Mouse (Mus musculus) lung, postnatal 14 days (tissue): Measurements from ENCODE around the gene Trim2.

Experiments used
- DNase-seq: peaks from one replicate; pipeline ENCODE4 v3.0.0; 2021

Trim2 gene

DNA sequence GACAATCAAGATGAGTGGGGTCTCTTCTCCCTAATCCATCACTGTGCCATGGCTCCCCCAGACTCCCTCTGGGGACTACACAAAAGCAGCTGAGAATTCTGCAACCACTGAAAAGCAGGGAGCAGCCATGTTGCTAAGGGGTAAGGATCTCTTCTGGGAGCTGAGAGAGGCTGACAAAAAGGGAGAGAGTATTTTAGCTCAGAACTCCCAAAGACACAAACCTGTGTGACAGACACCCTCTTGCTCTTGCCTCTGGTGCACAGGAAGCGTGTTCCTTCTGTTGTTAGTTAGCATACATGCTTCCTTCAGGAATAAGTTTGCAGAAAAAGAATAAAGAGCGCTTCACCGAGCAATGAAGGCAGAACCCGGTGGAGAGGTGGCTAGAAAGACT lies 88.7 kb downstream of the Trim2 start:
- DNase-seq = no peak

DNA sequence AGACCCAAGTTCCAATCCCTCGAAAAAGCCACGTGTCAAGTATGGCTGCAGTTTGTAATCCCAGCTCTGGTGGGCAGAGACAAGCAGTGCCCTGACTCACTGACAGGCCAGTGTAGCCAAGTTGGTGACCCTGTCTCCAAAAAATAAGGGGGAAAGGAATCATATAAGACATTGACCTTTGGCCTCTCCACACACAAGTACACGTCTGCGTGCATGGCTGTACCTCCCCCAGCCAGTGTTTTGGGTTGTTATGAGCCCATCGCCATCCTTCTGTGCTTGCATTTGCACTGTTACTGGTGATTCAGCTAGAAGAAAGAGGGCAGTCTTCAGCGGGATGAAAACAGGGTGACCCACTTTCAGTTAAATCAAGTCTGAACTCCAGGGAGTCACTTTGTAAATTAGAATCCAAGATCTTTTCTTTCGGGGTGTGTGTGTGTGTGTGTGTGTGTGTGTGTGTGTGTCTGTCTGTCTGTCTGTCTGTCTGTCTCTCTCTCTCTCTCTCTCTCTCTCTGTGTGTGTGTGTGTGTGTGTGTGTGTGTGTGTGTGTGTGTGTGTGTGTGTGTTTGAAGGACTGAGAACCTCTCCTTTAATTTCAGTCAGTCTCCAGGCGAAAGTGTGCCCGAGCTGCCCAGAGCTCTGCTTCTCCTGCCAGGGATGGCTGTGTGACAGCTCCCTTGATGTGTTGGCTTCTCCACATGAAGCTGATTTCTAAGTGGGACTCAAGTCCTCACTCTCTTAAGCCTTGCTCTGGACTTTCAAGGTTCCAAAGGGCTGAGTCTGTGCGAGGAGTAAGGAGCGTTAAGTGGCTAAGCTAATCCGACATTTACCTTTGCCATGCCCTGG lies 89.3 kb downstream of the Trim2 start:
- no peak for DNase-seq

GRCm38 (mm10) chr3:84215743-84216360 lies 90.8 kb downstream of the Trim2 start:
- no peak for DNase-seq

DNA sequence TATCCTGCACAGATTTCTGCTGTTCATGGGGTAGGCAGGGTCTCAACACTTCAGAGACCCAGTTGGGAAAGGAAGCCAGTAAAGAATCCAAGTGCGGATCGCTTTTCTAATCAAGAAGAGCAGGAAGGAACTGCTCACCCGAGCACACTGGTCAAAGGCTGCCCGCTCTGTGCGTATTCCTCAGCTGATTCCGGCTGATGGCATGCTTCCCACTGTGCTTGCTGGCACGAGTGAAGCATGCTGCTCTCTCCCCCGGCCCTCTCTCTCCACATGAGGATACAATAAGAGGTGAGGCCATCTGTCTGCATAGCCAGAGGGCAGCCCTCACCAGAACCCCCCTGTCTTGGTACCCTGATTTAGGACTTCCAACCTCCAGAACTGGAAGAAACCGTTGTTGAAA lies 91.4 kb downstream of the Trim2 start:
- no peak for DNase-seq

DNA sequence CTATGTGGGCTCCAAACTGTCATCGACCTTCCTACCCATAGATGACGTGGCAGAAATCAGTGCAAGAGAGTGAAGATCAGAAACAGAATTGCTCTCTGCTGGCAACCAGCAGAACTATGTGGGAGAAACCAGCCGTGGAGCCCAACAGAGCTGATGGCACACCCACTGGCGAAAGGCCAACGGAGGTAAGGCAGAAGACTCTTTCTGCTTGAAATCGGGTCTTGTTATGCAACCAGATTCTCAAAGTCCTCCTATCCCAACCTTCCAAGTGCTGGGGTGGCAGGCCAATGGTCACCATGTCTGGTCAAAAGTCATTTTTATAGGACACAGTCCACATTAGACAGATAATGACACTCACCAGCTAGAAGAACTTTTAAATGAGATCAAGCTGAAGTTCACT lies 92.2 kb downstream of the Trim2 start:
- DNase-seq = no peak

DNA sequence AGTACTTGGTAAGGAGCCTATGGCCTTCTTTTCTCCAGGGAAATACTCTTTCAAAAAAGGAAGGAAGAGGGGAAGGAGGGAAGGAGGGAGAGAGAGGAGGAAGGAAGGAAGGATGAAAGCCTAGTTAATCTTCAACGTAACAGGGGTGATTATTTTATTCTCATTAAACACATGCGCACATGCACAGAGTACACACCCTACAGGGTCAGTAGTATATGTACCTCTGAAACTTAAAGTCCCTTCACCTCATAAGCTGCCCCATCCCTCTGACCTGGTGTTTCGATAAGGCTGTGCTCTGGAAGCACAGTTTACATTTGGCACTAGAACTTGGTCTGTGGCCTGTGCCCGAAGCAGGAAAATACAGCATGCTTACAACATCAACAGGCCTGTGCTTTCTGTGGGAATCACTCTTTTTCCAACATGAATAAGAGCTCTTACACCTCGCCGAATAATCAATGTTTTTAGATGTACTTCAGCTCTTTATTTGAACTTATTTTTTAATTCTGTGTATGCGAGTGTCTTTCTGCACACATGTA lies 95.3 kb downstream of the Trim2 start:
- no peak for DNase-seq

DNA sequence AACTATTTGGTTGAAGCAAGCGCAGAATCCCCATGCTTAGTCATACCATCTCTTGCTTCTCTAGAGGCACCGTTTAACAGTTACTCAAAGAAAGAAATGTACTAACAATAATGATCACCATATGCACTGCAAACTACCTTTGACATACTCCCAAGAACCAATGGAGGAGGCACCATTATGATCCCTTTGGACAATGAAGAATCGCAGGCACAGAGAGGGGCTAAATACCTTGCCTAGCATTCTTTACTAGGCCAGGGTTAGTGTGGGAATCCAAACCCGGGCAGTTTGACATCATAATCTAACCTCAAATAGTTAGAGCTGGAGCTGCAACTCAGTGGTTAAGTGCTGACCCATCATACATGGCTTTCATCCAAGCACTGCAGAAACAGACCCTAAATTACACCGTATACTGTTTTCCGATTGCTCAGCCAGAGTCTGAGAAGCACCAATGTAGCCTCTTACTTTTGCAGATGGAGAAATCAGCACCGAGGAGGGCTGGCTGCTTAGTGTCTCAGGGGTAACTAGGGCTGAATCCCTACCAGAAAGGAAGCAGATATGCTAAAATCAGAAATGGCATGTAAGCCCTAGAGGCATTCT lies 97.7 kb downstream of the Trim2 start:
- no peak for DNase-seq

DNA sequence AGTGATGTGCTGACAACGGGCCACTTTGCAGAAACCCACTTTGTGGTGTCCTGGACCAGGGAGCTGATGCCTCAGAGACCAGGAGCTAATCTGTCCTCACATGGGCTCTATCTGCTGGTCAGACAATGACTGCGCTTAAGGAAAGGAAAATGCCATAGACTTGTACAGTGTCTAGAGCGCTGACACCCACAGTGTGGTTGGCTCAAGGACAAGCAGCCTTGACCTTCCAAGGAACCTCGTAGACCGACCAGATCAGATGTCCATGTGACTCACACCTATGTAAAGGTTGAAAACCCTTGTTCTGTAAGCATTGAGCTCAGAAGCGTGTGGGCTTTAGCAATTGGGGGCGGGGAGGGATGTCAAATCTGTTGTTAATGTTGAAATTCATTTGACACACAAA lies 98.2 kb downstream of the Trim2 start:
- no peak for DNase-seq

DNA sequence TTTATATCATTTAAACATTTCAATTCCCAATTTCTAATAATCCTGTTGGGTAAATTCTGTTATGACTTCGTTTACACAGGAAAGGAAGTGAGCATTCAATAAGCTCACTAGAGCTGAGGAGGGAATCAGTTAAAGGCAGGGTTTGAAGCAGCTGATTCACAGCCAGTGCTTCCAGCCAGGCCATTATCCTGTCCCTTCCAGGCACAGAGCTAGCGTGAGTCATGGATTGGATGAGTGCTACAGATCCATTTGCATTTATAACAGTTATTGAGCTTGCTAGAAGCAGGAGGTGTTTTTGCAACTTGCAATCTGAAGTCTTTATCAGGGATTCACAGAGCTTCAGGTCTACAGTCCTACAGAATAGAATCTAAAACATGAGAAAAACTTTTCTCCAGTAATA lies 99.3 kb downstream of the Trim2 start:
- DNase-seq = no peak

DNA sequence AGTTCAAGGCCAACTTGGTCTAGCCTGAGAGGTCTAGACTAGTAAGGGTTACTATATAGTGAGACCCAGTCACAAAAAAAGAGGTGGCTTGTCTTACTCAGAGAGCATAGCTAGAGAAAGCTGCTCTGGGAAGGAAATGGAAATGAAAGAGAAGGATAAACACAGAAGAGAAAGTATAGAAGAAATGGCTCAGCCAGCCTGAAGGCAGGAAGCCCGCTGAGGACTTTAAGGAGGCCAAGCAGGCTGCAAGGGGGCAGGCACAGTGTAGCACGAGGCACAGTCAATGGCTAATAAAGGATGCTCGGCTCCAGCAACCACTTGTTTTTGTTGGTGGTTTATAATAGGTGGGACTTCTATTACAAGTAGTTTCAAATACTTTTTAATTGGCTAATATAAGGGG lies 100.6 kb downstream of the Trim2 start:
- DNase-seq = no peak

- no peak for DNase-seq
Observed at GRCm38 (mm10) chr3:84205650-84206049, 101.0 kb downstream of the Trim2 start.

DNA sequence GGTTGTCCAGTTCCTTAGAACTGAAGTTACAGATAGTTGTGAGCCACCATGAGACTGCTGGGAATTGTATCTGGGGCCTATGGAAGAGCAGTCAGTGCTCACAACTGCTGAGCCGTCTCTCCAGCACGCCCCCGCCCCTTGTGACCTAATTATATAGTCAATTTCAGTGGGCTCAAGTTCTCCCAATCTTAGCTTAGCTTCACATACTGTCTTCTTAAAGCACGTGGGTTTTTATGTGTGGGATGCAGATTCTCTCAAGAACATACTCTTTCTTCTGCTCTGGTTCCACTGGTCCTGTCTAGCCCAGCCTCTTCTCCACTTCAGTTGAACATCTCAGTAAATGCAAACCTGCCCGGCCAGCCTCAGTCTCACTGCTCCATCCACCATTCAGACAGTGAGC lies 102.0 kb downstream of the Trim2 start:
- DNase-seq = no peak

DNA sequence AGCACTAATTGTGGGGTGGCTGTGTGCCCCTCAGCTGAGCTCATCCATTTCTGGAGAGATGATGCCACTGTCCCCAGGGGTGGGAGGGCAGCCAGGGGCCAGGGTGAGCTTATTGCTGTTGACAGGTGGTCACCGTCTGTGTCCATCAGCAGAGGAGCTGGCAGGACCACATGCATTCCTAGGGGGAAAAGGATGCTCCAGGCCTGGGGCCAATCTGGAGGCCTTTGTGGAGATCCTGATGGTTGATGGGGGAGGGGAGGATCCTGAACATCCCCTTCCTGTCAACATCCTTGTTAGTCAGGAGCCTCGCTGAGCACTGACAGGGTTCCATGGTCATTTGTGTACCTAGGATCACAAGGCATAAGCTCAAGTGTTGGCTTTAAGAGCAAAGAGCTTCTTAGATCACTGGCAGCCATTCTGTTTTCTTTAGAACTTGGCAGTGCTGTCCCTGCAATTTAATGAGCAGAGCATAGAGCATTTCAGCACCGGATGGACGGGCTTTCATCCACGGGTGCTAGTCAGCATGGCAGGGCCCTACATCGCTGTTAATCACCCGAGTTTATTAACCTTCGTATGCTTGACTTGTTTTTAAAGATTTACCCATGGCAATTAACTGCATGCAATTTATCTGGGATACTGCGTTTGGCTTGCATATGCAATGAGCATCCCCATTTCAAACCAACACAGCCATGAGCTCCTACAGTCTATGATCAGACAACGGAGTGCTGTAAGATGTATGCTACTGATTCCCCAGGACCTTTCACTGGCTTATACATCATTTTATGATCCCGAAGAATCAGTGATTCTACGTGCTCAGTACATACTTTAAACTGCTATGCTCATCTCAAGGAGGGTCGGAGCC lies 105.9 kb downstream of the Trim2 start:
- no peak for DNase-seq

DNA sequence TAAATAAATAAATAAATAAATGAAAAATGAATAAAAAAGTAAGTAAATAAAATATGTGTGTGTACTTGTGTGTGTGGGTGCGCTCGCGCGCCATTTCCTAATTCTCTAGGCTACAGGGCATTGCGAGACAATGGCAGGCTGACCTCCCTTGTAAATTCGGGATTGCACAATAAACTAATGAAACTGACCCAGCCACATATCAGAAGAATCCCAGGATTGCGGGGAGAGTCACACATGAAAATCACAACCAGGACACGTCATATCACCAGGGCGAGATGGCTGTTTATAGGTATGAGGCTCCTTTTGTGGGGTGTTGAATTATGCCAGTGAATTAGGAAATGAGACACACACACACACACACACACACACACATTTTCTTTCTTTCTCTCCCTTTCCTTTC lies 107.2 kb downstream of the Trim2 start:
- no peak for DNase-seq

DNA sequence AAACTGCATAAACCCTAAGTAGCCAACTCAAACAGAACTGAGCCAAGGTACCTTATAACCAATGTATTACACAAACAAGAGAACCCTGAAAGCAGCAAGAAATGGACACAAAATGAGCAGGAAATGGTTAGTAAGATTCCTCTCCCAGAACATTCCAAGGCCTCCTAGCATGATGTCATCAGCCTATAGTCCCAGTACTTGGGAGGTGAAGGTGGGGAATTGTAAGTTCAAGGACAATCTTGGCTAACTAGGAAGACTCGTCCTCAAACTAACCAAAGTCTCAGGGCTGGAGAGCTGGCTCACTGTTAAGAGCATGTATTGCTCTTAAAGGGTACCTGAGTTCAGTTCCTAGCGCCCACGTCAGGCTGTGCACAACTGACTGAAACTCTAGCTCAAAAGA lies 108.4 kb downstream of the Trim2 start:
- no peak for DNase-seq

GRCm38 (mm10) chr3:84193881-84194280 lies 112.8 kb downstream of the Trim2 start:
- DNase-seq = no peak

DNA sequence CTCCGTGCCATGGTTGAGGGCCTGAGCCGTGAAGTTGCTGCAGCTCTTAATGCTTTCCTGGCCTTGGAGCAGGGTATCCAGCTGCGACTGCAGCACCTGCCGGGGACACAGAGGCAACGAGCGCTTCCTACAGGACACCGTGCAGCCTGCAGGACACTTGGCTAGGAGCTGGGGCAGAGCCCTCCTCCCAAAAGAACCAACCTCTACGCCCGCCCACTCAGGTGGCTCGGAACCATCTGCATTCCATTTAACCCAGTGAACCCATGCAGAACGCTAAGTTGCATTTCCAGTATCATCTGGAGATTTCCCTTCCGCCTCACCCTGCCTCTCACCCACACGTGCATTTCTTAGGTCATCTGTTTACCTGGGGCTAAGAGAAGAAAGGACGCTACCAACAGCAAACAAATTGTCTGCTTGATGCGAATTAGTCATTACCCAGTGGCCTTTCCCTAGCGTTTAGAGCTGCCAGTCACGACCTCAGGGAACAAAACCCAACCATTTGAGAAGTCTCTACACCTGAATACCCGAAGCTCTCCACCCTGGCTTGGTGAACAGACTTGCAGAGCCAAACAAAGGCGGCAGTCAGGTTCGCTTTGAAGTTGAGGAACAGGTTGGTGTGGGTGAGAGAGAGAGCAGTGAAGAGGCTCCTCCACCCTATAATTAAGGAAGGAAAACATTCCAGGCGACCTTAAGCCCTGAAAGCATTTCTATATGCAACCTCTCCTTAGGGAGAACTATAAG lies 115.4 kb downstream of the Trim2 start:
- peak; percentile 21 for DNase-seq

- DNase-seq = peak; percentile 28
Observed at GRCm38 (mm10) chr3:84190513-84191061, 116.1 kb downstream of the Trim2 start.

- no peak for DNase-seq
Observed at GRCm38 (mm10) chr3:84189629-84190173, 117.0 kb downstream of the Trim2 start.

- DNase-seq = no peak
Observed at GRCm38 (mm10) chr3:84181717-84182116, 125.0 kb downstream of the Trim2 start.

- DNase-seq = no peak
Observed at GRCm38 (mm10) chr3:84181102-84181501, 125.6 kb downstream of the Trim2 start.

GRCm38 (mm10) chr3:84180304-84180703 lies 126.4 kb downstream of the Trim2 start:
- DNase-seq = no peak
